In the genomic region with DNA sequence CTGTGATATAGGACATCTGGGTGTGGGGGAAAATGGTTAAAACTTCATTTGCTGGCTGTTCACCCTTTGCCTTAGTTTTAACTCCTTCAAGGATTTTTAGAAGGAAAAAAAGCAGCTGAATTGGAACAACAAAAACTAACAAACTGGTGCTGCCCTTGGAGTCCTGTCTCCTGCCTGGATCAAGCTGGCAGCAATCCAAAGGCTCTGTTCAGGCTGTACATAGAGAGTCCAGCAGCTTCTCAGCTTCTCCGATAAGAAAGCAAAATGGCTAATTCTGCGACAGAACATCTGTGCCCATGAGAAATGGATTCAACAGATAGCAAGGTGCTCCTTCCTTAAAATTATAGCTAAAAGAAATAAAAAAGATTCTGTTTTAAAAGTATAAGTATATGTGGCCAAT, we compare ENCODE assay signal across 18 mouse cellular contexts. TPM values are rescaled to one million over a fixed set of nuclear protein-coding genes. Genes with fewer than 3 reads are reported as not detected.
DNase-seq lines count a peak whose midpoint lies in the region; ATAC-seq lines count a peak whose summit lies in the region.
"Had no signal": no experiment of that assay in that cellular context is flagged by ENCODE, and none has a peak within 500 bp of the region (broad histone marks: within the 10 kb centered on the region; RNA-seq: fewer than 3 reads in every experiment).

No protein-coding gene starts in this region.

- H3K36me3 ChIP-seq in heart, embryonic 12.5 days, result no peaks in the 10 kb centered on the region
- H3K36me3 ChIP-seq in midbrain, embryonic 14.5 days (ENCODE audit: control insufficient read depth, insufficient read depth, low read length), result no peaks in the 10 kb centered on the region
- H3K36me3 ChIP-seq in midbrain, embryonic 13.5 days, result no peaks in the 10 kb centered on the region
- H3K36me3 ChIP-seq: embryonic facial prominence, embryonic 15.5 days; heart, embryonic 13.5 days; limb, embryonic 12.5 days; liver, embryonic 12.5 days had no signal

- no peak overlapping the region for H3K4me2 ChIP-seq in heart, embryonic 12.5 days
- no peak overlapping the region for H3K4me2 ChIP-seq in midbrain, embryonic 14.5 days (ENCODE audit: low read length)
- no peak overlapping the region for H3K4me2 ChIP-seq in midbrain, embryonic 13.5 days (replicated peaks)
- H3K4me2 ChIP-seq: embryonic facial prominence, embryonic 15.5 days; heart, embryonic 13.5 days; limb, embryonic 12.5 days; liver, embryonic 12.5 days had no signal

- no peak overlapping the region for H3K27ac ChIP-seq in heart, embryonic 12.5 days (ENCODE audit: poor library complexity, severe bottlenecking)
- H3K27ac ChIP-seq in midbrain, embryonic 14.5 days (replicated peaks; ENCODE audit: low read depth, low read length), result no peak overlapping the region
- no peak overlapping the region for H3K27ac ChIP-seq in midbrain, embryonic 13.5 days
- H3K27ac ChIP-seq: embryonic facial prominence, embryonic 15.5 days; heart, embryonic 13.5 days; kidney, postnatal 0 days; limb, embryonic 12.5 days; liver, embryonic 12.5 days had no signal

- H3K9me3 ChIP-seq in heart, embryonic 12.5 days (replicated peaks), result no peaks in the 10 kb centered on the region
- H3K9me3 ChIP-seq in midbrain, embryonic 14.5 days (ENCODE audit: control insufficient read depth, low read length), result no peaks in the 10 kb centered on the region
- no peaks in the 10 kb centered on the region for H3K9me3 ChIP-seq in midbrain, embryonic 13.5 days
- H3K9me3 ChIP-seq: embryonic facial prominence, embryonic 15.5 days; heart, embryonic 13.5 days; limb, embryonic 12.5 days; liver, embryonic 12.5 days had no signal

- no peak for ATAC-seq in heart, embryonic 12.5 days (ENCODE audit: insufficient number of reproducible peaks, low FRiP score)
- no peak for ATAC-seq in midbrain, embryonic 14.5 days (ENCODE audit: low FRiP score, low TSS enrichment)
- ATAC-seq in midbrain, embryonic 13.5 days, result no peak
- ATAC-seq: liver, embryonic 12.5 days had no signal

- peak; percentile 5 for DNase-seq in cerebellum, adult 8-10 months
- DNase-seq in cerebellum, postnatal 4 days (ENCODE audit: low spot score in 2 of 2), result no peak
- peak; percentile 8 for DNase-seq in heart, postnatal 4 days
- DNase-seq in midbrain, embryonic 14.5 days, result peak; percentile 21
- peak; percentile 39 for DNase-seq in testis, postnatal 14 days (ENCODE audit: low spot score)
- DNase-seq: kidney, adult 11 months; lung, adult 2 months; lung, postnatal 4 days; thymus, postnatal 36 days had no signal

- H3K9ac ChIP-seq in heart, embryonic 12.5 days, result no peak overlapping the region
- H3K9ac ChIP-seq in midbrain, embryonic 14.5 days (replicated peaks; ENCODE audit: low read length), result no peak overlapping the region
- H3K9ac ChIP-seq in midbrain, embryonic 13.5 days (replicated peaks), result no peak overlapping the region
- H3K9ac ChIP-seq: embryonic facial prominence, embryonic 15.5 days; heart, embryonic 13.5 days; limb, embryonic 12.5 days; liver, embryonic 12.5 days had no signal

- no peaks in the 10 kb centered on the region for H3K4me1 ChIP-seq in heart, embryonic 12.5 days (replicated peaks)
- H3K4me1 ChIP-seq in midbrain, embryonic 14.5 days (ENCODE audit: control insufficient read depth, insufficient read depth, low read length), result no peaks in the 10 kb centered on the region
- H3K4me1 ChIP-seq in midbrain, embryonic 13.5 days (replicated peaks), result no peaks in the 10 kb centered on the region
- H3K4me1 ChIP-seq: embryonic facial prominence, embryonic 15.5 days; heart, embryonic 13.5 days; limb, embryonic 12.5 days; liver, embryonic 12.5 days had no signal

- no peak overlapping the region for H3K4me3 ChIP-seq in heart, embryonic 12.5 days
- H3K4me3 ChIP-seq in midbrain, embryonic 14.5 days (replicated peaks; ENCODE audit: low read depth, low read length), result no peak overlapping the region
- no peak overlapping the region for H3K4me3 ChIP-seq in midbrain, embryonic 13.5 days (replicated peaks)
- H3K4me3 ChIP-seq: embryonic facial prominence, embryonic 15.5 days; heart, embryonic 13.5 days; limb, embryonic 12.5 days; liver, embryonic 12.5 days had no signal

- no peaks in the 10 kb centered on the region for H3K27me3 ChIP-seq in heart, embryonic 12.5 days (replicated peaks)
- no peaks in the 10 kb centered on the region for H3K27me3 ChIP-seq in midbrain, embryonic 14.5 days (ENCODE audit: control insufficient read depth, insufficient read depth, low read length)
- H3K27me3 ChIP-seq in midbrain, embryonic 13.5 days, result no peaks in the 10 kb centered on the region
- H3K27me3 ChIP-seq: embryonic facial prominence, embryonic 15.5 days; heart, embryonic 13.5 days; limb, embryonic 12.5 days; liver, embryonic 12.5 days had no signal

- 75% methylated on average over 2 of the region's 2 CpGs for WGBS in heart, embryonic 12.5 days
- WGBS in midbrain, embryonic 14.5 days, result 85% methylated on average over 2 of the region's 2 CpGs
- WGBS in midbrain, embryonic 13.5 days, result 76% methylated on average over 2 of the region's 2 CpGs

RNA-seq across cellular contexts. Expression of a gene that starts 32.6 kb away (rescaled TPM):
- 1 to 10 TPM; 4.6 to 6.6 TPM for total RNA-seq in heart, postnatal 4 days (2021)
- polyA plus RNA-seq in heart, embryonic 12.5 days (2016; fragmentation: Nextera tagmentation; extraction: Ambion mirVana), result 9.8 and 10.5 TPM in 2 replicates
- 34.0 and 39.2 TPM in 2 replicates for polyA plus RNA-seq in midbrain, embryonic 14.5 days (2014; fragmentation: Nextera tagmentation; extraction: Ambion mirVana)
- polyA plus RNA-seq in midbrain, embryonic 13.5 days (2015; fragmentation: Nextera tagmentation; extraction: Ambion mirVana), result 35.2 and 35.7 TPM in 2 replicates
- total RNA-seq: granulocyte monocyte progenitor cell, adult 5-6 weeks had no signal
- polyA plus RNA-seq: C2C12 had no signal

Comparison
In these comparisons a context has a peak if more than half of its experiments do, and no peak if none do; other contexts are left out.
1. DNase-seq: peak in cerebellum, adult 8-10 months (single experiment), heart, postnatal 4 days (single experiment), midbrain, embryonic 14.5 days (single experiment) and testis, postnatal 14 days (single experiment); none in cerebellum, postnatal 4 days (0 of 2).